Mouse (Mus musculus) urinary bladder, adult 2 months (tissue): ENCODE data around the gene Cemip2. TPM values are rescaled to one million over a fixed set of nuclear protein-coding genes. Genes with fewer than 3 reads are reported as not detected.
"Not testable (repeated sequence)": the region's sequence is repeated elsewhere in the genome, so short reads cannot be mapped to it uniquely, and the experiment has no call there.

ENCODE experiments used
- DNase-seq: peaks from one replicate; pipeline ENCODE4 v3.0.0; 2022; ENCODE audit warnings: low spot score
- polyA plus RNA-seq: library from polyadenylated mRNA; depleted of rRNA; stranded (reverse); fragments of >200 nt; gene quantifications from 2 replicates; pipeline ENCODE4 v1.2.3, GENCODE M21; 2012; rRNA removed

Gene Cemip2
- polyA plus RNA-seq, 1 experiment = 4.5 TPM

GRCm38 (mm10) chr19:21865242-21866055, 87.3 kb downstream of the Cemip2 start:
- DNase-seq = no peak

- no peak for DNase-seq
Observed at GRCm38 (mm10) chr19:21866094-21866493, 88.0 kb downstream of the Cemip2 start.

- not testable (repeated sequence) for DNase-seq
Observed at GRCm38 (mm10) chr19:21866756-21867155, 88.6 kb downstream of the Cemip2 start.

- no peak for DNase-seq
Observed at GRCm38 (mm10) chr19:21868471-21868870, 90.3 kb downstream of the Cemip2 start.

- DNase-seq = no peak
Observed at GRCm38 (mm10) chr19:21882110-21882940, 104.2 kb downstream of the Cemip2 start.

GRCm38 (mm10) chr19:21883053-21883452, 104.9 kb downstream of the Cemip2 start:
- no peak for DNase-seq

GRCm38 (mm10) chr19:21883922-21884321, 105.8 kb downstream of the Cemip2 start:
- DNase-seq = no peak

- no peak for DNase-seq
Observed at GRCm38 (mm10) chr19:21884385-21884784, 106.2 kb downstream of the Cemip2 start.

GRCm38 (mm10) chr19:21886166-21886657, 108.1 kb downstream of the Cemip2 start:
- no peak for DNase-seq

GRCm38 (mm10) chr19:21890699-21891098, 112.6 kb downstream of the Cemip2 start:
- no peak for DNase-seq

- no peak for DNase-seq
Observed at GRCm38 (mm10) chr19:21894792-21895191, 116.7 kb downstream of the Cemip2 start.

GRCm38 (mm10) chr19:21895540-21895939, 117.4 kb downstream of the Cemip2 start:
- no peak for DNase-seq

- DNase-seq = no peak
Observed at GRCm38 (mm10) chr19:21897122-21897827, 119.1 kb downstream of the Cemip2 start.

GRCm38 (mm10) chr19:21898015-21898939, 120.1 kb downstream of the Cemip2 start:
- DNase-seq = no peak

Other genes starting within 250 kb of the Cemip2 start
- gene 1110059E24Rik, start 125.4 kb upstream of the Cemip2 start, polyA plus RNA-seq = 38.7 and 42.5 TPM in 2 replicates
- gene Abhd17b, start 125.2 kb upstream of the Cemip2 start, polyA plus RNA-seq = 15.9 and 18.0 TPM in 2 replicates